Mouse (Mus musculus) 416B (cell line): Measurements from ENCODE around the gene Lnx2.
A peak's percentile ranks its signal among the peaks of the same experiment; 100 is the strongest.

Source experiments
- DNase-seq: peaks from one replicate; pipeline ENCODE4 v3.0.0; 2011; ENCODE audit warnings: low read depth

Gene Lnx2

DNA sequence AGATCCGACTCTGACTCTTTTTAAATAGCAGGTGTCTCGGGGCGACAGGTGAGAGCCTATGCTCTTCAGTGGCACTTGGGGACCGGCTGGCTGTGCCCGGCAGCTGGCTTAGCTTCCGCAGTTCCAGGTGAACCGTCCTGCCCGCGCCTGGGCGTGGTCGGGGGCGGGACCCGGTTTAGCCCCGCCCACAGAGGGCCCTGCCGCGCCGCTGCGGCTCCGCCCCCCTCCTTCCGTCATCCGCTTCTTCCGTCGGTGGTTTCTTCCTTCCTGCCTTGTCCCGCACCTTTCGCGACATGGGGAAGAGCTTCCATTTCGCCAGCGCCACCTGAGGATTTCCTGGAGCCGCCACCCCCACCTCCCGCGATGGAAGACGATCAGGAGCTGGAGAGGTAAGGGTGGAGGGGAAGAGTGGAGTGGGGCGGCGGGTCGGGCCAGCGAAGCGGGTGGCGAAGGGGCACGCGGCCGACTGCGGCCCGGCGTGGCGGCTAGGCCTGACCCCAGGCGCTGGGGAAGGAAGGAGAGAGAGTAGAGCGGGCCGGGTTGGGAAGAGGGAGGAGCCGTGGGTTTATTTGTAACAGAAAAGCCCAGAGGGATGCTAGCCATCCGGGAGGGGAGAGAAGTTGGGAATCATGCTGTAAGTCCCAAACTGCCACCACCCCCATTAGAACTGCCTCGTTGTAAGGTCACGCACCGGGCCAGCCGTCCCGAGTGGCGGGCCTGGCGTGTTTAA, 1.1 kb upstream of the Lnx2 start:
- DNase-seq: peak; percentile 88

DNA sequence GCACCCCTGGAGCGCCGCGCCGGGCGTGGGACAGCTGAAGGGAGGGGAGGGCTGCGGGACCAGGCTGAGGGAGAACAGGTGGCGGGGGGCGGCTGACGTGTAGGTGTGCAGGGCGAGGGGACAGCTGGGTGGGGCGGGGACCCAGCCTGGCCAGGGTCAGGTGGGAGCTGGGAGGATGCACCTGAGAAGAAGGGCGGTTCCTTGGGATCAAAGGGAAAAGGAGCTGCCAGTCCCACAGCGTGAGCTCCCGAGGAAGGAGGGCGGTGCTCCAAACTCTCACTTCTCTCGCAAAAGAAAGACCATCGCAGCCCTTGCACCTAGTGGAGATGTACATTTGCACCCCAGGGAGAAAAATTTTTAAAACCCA, 396 bp upstream of the Lnx2 start, which contains the start of gene Polr1d:
Gene Polr1d, plus strand, starts transcription at position 252 of the 367 bp plus-strand sequence.
- no peak for DNase-seq

DNA sequence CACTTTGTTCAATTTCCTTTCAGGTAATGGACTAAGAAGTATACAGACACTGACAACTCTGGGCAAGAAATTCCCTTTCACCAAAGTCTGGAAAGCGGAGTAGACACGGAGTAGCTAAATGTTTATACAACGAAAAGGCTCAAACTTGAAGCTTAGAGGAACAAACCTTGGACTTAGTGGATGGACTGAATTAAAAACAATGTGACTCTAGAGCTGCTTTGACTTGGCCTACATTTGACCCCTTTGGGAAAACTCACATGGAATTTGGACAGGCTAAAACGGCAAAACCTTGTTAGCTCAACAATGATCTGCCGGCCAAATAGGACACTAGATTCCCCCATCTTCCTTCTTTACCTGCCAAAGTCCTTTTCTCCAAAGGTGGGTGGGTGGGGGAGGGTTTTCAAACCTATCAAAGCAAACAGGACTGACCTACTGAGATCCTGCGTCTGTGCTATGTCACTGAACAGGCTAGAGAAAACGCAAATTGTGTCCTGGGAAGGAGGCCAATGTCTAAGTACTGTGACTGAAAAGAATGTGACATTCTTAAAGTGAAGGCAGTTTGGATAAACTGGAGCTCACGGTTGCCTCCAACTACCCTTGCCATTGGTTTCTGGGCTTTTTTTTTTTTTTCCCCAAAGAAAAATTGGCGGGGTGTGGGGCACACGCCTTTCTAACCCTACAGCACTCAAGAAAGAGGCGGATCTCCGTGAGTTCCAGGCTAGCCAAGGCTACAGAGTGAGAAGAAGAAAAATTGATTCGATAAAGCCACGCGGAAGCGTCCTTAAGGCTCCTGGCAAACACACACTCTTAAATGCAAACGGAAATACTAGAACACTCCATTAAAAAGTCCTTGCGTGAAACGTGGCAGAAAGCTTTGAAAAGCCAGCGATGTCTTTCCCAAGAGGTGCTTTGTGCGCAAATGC, 1.0 kb downstream of the Lnx2 start:
- DNase-seq: peak; percentile 39

DNA sequence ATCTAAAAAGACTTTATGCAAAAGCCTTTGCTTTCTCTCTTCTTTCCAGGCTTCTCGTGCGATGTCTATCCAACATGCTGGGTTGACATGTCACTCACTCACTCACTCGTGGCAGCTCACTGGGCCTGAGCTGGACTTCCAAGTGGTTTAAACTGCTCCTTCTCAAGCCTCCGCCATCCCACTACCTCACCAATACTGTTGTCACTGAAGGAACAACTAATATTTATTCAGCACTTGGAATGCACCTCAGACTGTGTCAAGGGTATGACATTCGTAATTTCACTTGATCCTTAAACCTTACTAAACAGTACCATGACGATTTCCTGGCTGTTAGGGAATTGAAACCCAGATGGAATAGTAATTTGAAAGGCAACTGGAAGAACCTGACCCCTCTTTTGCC, 2.6 kb downstream of the Lnx2 start:
- no peak for DNase-seq

DNA sequence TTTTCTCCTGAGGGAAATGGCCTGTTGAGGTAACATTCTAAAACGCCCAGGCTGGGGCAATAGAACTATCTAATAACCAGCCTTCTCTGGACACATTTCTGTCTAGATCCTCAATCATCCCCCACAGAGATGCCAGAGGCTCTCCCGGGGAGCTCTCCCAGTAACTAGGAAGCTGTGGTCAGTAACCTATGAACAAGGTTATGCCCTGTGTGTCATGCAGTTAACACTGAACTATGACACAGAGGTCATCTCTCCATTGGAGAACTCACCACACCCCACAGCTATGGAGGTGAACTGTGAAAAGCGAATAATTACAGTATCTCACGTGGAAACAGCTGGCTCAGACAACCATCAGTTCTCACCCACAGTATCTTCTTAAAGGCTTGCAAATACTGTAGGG, 4.5 kb downstream of the Lnx2 start:
- no peak for DNase-seq

DNA sequence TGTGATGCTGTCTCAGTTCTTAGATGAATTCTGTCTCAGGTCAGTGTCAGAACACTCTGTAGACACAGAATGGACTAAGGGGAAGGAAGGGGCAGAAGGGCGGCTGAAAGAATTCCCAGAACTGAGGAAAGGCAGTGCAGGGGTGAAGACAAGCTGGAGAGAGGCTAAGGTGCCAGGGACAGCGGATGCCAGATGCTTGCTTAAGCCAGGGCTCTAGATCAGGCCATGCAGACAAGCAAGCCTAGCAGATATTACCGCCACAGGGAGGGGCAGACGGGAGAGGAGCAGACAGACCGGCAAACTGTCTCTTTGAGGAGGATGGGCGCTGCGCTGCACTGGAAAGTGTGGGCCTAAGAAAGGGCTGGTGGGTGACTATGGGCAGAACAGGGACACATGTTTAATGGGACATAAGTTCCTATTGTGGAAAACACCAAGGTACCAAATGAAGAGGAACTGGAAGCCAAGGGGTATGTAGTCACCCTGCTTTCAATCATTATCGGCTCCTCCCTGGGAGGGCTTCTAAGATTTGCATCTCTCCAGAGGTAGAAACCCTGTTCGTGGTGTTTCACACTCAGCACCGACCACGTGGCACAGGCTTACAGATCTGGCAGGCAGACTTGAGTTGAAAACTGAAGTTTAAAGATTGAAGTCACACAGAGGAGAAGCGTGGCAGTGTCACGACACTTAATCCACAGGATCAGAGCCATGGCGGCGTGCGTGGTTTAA, 5.4 kb downstream of the Lnx2 start:
- DNase-seq: no peak

DNA sequence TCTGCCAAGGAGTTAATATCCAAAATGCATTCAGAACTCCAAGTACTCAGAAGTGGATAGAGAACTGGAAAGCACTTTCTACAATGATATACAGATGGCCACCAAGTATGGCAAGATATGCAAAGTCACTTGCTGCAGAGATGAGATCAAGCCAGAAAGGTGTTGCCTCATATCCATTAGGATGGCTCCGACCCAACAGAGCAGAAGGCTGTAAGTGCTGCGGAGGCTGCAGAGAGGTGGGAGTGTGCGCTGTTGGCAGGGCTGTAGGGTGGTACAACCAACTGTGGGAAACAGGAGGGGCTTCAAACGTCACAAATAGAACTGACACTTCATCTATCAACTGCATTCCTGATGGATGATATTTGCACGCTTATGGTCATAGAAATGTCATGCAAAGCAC, 7.5 kb downstream of the Lnx2 start:
- DNase-seq: no peak

DNA sequence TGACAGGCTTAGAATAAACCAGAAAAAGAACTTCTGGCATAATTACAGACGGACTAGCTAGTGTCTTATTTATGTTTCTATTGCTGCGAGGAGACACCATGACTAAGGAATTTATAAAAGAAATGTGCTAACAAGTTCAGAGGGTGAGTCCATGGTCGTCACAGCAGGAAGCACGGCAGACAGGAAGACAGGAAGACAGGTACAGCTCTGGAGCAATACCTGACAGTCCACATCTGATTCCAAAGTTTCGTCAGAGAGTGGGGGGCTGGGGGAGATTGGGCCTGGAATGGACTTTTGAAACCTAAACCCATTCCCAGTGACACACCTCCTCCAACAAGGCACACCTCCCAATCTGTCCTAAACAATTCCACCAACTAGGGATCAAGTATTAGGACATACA, 9.4 kb downstream of the Lnx2 start:
- DNase-seq: no peak

DNA sequence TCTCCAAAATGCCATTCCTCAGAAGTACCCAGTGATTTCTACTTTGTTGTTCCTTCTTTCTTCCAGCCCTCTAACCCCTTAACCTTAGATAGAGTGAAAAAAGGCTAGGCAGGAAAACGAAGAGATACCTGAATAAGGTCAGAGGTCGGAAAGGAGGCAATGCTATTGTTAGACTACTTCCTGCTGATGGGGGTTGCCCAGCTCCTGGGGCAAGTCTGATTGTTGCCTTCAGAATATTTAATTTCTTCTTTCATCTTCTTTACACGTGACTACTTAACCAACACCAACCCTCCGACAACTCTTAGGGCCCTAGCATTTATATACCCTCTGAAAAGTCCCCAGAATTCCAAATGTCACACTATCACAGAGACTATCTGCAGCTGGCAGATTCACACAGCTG, 10.3 kb downstream of the Lnx2 start:
- no peak for DNase-seq

DNA sequence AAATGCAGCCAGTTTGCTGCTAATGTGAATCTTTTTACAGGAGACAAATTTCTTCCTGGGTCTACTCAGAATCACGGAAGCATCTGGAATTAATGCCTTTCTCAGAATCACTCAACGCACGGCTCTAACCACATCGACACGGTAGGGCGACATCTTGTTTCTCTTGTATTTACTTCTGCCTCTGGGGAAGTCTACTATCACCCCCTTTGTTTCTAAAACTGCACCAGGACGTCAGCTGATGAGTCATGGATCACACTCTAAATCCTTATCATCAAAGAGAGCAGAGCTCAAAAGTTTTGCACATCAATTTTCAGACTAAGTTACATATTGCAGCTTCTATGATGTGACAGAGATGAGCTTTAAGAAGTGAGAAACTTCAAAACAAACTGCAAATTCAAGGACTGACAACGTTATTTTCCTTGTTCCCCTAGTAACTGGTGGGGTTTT, 13.1 kb downstream of the Lnx2 start:
- peak; percentile 42 for DNase-seq

DNA sequence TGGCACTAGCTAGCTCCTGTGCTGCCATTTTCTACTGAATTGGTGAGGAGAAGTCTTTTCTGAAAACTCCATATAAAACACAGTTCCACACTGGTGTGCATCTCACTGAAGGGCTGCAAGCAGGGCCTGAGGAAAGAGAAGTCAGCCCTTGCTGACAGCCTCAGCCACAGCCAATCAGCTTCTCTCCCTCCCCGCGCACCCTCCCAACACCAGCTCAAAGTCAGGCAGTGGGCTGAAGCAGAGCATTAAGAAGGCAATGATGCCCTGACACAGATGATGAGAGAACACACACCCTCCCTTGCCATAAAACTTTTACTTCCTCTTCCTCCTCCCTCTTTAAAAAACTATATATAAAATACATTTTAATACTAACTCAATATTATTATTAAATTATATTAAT, 16.4 kb downstream of the Lnx2 start:
- no peak for DNase-seq

DNA sequence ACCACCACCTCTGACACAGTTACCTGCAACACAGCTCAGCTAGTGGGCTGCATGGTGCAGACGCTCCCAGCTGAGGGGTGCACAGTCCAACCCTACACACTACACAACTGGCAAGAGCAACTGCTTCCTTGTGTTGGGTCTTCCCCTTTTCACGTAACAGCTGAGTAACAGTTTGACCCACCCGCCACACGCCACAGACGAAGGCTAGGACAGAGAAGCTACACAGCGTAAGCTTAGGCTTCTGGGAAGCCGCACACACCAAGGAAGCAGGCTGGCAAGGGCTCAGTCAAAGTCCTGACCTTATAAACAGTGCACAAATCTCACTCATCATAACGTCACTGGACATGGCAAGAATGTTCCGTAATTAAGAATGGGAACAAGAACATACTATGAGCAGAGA, 17.1 kb downstream of the Lnx2 start:
- DNase-seq: no peak

DNA sequence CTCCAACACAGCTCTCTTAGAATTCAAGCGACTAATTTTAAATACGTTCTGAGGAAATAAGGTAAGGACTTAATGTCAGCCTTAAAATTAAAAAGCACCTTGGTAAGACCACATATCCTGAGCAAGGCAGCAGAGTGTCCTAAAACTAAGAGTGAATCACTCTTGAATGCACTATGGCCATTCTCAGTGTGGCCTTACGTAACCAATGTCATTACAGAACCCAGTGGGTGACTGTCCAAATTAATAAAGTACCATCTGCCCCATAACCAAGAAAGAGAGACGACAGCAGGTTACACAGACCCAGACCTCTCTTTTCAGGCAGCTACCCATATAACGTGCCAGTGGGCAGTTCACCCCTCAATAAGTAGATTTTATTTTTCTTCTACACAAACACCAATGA, 17.7 kb downstream of the Lnx2 start:
- DNase-seq: no peak

DNA sequence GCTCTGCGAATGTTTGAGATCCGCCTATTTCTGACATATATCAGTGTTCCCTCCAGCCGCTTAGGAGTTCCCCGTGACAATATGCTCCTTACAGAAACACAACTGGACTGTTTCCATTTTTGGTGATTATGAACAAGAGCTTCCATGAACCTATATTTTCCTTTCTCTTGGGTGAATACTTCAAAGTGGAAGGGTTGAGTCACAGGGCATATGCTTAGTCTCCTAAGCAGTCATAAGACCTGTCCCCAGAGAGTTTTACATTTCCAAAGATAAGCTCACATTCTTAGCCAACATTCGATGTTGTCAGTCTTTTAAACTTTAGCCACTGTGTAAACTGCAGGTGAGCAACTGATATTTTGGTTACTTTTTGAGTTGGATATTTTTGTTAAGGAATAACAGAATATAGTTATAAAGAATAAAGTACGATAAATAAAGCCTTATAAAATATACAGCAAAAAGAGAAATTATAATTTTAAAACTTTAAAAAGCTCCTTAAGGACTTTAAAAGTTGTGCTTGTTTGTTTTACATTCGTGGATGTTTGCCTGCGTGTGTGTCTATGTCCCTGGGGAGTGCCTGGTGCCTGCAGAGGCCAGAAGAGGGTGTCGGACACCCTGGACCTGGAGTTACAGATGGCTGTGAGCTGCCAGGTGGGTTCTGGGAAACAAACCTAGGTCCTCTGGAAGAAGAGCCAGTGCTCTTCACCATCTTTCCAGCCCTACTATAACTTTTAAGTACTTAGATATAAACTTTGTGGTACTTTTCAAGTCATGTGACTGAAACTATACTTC, 18.6 kb downstream of the Lnx2 start:
- DNase-seq: peak; percentile 63

DNA sequence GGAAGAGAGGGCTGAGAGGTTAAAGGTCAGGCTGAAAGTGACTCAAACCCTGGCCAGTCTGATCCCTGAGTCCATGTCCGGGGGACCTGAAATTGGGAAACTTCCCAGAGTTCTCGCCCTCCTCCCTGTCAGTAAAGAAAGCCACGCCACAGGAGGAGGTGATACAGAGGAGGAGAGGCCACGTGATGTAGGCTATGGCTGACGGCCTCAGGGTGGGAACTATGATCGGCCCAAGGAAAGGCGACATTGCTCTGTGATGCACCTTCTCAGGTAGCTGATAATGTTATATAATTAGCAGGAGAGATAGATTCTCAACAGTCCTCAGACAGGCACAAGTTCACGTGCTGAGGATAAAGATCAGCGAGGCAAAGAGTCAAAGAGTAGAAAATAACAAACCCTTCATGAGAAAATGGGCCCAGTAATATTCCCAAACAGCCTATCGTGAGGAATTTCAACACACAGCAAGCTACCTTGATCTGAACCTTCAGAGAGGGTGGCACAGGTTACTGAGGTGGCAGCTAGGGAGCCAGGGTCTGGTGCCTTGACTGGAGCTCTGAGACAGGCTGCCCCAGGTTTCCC, 19.6 kb downstream of the Lnx2 start:
- DNase-seq: no peak

DNA sequence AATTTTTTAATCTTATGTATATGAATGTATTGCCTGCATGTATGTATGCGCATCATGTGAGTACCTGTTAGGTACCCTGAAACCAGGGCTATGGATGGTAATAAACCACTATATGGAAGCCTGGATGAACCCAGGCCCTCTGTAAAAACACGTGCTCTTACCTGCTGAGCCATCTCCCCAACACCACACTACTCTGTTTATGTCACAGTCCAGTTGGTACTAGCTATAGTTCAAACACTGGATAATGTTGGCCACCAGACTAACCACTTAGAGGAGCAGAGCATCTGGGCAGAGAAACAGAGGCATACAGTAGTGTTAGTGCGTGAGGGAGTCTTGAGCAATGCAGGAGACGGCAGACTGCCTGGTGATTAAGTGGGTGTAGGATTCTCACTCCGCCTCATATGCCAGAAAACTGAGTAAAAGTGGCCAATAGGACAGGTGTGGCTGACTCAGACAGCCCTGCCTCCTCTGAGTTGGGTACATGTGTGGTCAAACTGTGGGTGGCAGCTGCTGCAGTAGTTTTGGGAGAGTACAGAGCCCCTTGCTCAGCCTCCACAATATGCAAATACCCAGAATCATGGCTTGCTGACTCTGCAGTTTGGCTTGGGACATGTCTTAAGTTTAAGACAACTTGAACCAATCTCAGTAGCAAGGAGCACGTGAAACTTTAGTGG, 20.7 kb downstream of the Lnx2 start:
- peak; percentile 81 for DNase-seq

DNA sequence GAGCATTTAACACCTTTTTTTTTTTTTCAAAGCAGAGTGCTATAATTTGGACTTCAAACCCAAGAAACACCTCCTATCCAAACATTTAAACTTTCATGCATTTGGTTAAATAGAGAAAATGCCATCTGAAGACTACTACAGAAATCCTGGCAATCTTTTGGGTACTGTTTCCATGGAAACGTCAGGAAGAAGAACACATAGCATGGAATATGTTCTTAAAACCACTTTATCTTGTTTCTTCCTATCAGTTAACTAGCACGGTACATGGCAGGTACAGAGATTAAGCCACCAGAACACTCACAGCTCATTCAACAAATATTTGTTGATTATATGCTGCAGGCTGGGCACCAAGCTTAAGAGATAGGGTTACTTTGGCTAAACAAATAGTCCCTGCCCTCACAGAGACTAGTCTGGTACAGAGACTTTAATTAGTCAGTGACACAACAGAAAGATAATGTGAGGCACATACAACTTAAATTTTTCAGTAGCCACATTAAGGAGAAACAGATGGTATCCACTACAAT, 21.6 kb downstream of the Lnx2 start:
- DNase-seq: no peak

DNA sequence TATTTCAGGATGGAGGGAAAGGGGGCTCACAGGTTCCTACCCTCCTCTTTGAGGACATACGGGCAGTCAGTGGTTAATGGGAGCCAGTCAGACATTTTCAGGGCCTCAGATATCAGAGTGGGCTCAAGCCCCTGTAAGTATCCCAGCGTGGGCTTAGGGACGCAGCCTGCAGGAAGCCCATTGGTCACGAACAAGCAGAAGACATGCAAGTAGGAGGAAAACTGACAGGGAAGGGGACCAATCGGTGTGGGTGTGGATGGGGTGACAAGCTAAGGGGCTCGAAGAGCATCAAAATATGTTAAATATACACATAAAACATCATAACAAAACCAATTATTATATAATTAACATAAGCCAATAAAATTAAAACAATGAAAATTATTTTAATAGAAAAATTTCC, 22.1 kb downstream of the Lnx2 start:
- no peak for DNase-seq

DNA sequence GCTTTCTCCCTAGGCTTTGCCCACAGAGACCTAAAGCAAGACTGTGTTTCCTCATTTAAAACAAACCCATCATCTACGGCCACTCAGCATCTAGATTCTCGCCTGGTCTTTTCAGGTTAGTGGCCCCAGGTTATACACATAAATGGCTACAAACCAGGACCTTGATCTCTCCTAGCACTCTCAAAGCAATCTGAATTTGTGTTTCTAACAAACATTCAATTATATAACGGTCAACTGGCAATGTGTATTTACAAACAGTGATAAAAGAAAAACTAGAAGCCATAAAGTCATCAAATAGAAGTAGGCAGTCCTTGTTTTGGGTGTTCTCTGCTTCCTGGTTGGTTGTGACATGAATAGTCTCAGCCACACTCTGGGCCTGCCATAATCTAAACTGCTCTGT, 22.9 kb downstream of the Lnx2 start:
- DNase-seq: no peak

DNA sequence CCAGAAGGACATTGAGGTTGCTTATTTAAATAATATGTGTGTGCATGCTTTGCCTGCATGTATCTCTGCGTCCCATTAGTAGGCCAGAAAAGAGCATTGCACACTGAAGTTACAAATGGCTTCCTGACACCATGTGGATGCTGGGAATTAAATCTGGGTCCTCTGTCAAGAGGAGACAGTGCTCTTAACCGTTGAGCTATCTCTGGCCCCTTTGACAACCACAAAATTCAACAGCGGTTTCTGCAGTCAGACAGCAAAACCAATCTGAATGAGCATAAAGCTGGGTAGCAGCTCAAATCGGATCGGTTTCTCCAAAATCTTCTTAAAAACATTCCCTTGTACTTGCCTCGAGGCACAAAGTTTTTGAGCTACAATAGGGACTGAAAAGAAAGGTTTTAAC, 23.3 kb downstream of the Lnx2 start:
- DNase-seq: no peak

DNA sequence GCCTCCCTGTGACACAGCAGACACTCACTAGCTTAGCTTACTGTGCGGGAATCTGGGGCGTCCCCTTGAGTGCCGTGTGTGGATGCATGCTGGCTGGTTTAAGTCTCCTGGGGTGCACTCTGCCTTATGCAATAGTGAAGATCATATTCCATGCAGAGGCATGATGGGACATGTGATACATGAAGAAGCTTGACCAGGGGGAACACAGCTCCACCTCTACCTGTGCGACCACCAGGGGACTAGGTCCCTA, 24.2 kb downstream of the Lnx2 start:
- no peak for DNase-seq
